Mouse (Mus musculus) induced T-regulatory cell, adult 2 months (primary cell): ENCODE results near the gene E330034G19Rik.
"Not testable (repeated sequence)": the region's sequence is repeated elsewhere in the genome, so short reads cannot be mapped to it uniquely, and the experiment has no call there.

Experiments
- DNase-seq: peaks from one replicate; pipeline ENCODE4 v3.0.0-alpha.2; 2012; ENCODE audit warnings: low read depth

E330034G19Rik gene

DNA sequence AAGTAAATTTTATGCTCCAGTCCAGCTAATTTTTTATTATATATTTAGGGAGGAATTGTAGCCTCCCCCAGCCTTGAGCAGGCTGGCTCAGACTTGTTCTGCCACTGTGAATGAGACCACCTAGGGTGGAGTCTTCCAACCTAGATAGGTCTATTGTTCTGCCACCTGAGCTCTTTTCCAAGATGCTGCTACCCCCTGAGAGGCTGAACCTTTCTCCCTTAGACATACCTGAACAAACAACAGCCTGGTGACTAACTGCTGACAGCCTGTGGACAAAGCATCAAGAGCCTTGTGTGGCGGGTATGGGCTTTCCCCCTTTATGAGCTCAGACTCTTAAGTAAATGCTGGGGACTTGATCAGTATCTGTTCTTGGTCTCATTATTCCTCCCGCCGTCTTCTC is 54.0 kb downstream of the E330034G19Rik start:
- not testable (repeated sequence) for DNase-seq

DNA sequence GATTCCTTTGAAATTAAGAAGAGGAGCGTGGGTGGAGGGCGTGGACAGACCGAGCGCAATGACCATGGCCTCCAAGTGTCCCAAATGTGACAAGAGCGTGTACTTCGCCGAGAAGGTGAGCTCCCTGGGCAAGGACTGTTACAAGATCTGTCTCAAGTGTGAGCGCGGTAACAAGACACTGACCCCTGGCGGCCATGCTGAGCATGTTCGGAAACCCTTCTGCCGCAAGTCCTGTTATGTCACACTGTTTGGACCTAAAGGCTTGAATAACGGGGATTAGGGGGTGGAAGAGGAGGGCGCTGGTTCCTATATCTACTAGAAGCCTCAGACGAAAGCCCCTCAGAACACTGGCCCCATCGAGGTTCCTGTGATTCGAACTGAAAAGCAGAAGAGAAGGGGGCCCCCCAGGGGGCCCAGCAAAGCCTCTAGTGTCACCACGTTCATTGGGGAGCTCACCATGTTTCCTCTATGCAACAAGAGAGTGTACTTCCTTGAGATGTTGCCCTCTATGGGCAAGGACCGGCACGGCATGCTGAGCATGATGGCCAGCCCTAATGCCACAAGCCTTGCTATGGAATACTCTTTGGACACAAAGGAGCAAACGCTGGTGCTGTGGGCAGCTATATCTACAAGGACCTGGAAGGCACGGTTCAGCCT is 65.4 kb downstream of the E330034G19Rik start:
- peak; percentile 33 for DNase-seq
